Mouse (Mus musculus) intestine, embryonic 14.5 days (tissue): Measurements from ENCODE around the gene Cdh24. TPM values are rescaled to one million over a fixed set of nuclear protein-coding genes. Genes with fewer than 3 reads are reported as not detected.

Source experiments
- ATAC-seq: fragments of 200-750 bp; cut with Nextera tagmentation; replicated peaks from 2 replicates; pipeline ENCODE4 v1.8.0; 2017; ENCODE audit warnings: low read depth, moderate number of reproducible peaks, moderate TSS enrichment, moderate library complexity; ENCODE audit not compliant: low FRiP score, low TSS enrichment
- DNase-seq: peaks from one replicate; pipeline ENCODE4 v3.0.0-alpha.2; 2018; ENCODE audit warnings: low spot score
- H3K27ac ChIP-seq: fragments of 300-500 bp; sonication (generic); 2 replicates; pipeline ENCODE4 v1.5.1; 2014; ENCODE audit warnings: low read depth, mild to moderate bottlenecking, control low read depth
- H3K27me3 ChIP-seq: fragments of 300-500 bp; sonication (generic); replicated peaks from 2 replicates; pipeline ENCODE4 v1.6.1; 2014; ENCODE audit warnings: low read length, control low read depth; ENCODE audit not compliant: control insufficient read depth, insufficient read depth
- H3K36me3 ChIP-seq: fragments of 300-500 bp; sonication (generic); 2 replicates; pipeline ENCODE4 v1.6.1; 2014; ENCODE audit warnings: low read length, control low read depth; ENCODE audit not compliant: control insufficient read depth, insufficient read depth
- H3K4me1 ChIP-seq: fragments of 300-500 bp; sonication (generic); replicated peaks from 2 replicates; pipeline ENCODE4 v1.6.1; 2014; ENCODE audit warnings: low read length, control low read depth, mixed read lengths; ENCODE audit not compliant: control insufficient read depth, insufficient read depth
- H3K4me2 ChIP-seq: fragments of 300-500 bp; sonication (generic); 2 replicates; pipeline ENCODE4 v1.6.1; 2014; ENCODE audit warnings: low read length
- H3K4me3 ChIP-seq: fragments of 300-500 bp; sonication (generic); 2 replicates; pipeline ENCODE4 v1.5.1; 2014; ENCODE audit warnings: low read depth, low read length, control low read depth, mixed read lengths
- H3K9ac ChIP-seq: fragments of 300-500 bp; sonication (generic); 2 replicates; pipeline ENCODE4 v1.6.1; 2014; ENCODE audit warnings: mild to moderate bottlenecking, low read length
- H3K9me3 ChIP-seq: fragments of 300-500 bp; sonication (generic); 2 replicates; pipeline ENCODE4 v1.6.1; 2016; ENCODE audit warnings: low read length, control low read depth; ENCODE audit not compliant: control insufficient read depth
- WGBS: fragments of 180-500 bp; shearing (Covaris S2); extraction: QIAGEN DNeasy Blood & Tissue Kit; methylation state at CpG from one replicate; pipeline ENCODE4 v1.1.7; 2014; 5-methylcytosine and 5-hydroxymethylcytosine counted together
- polyA plus RNA-seq: library from polyadenylated mRNA; unstranded; fragments of >200 nt; fragmentation: Nextera tagmentation; extraction: Ambion mirVana; gene quantifications from 2 replicates; pipeline ENCODE4 v1.2.1, GENCODE M21; 2014

The Cdh24 gene
- polyA plus RNA-seq, 1 experiment from 2014 or later = 4.0 TPM

DNA sequence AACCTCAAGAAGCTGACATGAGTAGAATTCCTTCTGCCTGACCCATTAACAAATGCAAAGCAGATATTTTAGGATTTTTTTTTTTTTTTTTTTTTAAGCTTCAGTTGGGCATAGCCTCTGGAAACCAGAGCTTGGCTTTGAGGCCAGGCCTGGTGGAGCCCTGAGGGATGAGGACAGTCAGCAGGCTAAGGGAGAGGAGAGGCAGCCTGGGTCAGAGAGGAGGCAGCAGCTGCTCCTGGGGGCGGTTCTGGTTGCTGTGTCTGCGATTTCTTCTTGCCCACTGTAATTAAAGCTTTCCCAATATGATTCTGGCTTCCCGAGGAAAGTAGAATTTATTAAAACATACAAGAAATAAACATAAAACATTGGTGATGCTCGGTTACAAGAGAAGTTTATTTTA is 31.9 kb downstream of the Cdh24 start:
- WGBS = 55% methylated on average over 4 of the region's 4 CpGs
- Histone ChIP-seq H3K27me3 (no peaks in the 10 kb centered on the region), H3K4me3 (no peak overlapping the region), H3K4me2 (no peak overlapping the region), H3K36me3 (peaks cover 23% of the 10 kb centered on the region), H3K9ac (no peak overlapping the region), H3K4me1 (peaks cover 10% of the 10 kb centered on the region), H3K9me3 (no peaks in the 10 kb centered on the region), H3K27ac (no peak overlapping the region)
- DNase-seq = no peak
- ATAC-seq = no peak

DNA sequence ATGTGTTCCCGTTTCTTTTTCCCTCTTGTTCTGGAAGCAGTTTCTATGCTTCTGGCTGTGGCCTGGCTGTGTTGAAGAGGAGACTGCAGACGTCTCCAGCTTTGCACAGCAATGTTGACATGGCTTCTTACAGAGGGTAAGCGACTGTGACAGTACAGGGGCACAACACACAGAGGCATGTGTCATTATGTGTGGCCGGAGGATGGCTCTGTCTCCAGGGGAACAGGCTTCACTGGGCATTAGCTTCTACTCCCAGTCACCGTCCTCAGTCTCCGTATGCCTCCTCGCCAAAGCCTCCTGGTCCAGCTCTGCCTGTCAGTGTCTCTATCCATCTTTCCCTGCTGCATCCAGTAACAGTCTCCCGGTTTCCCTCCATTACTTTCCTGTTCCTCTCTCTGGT is 33.9 kb downstream of the Cdh24 start:
- ATAC-seq (no peak), DNase-seq (no peak)
- H3K4me3 ChIP-seq = no peak overlapping the region
- no peak overlapping the region for H3K27ac ChIP-seq
- no peak overlapping the region for H3K9ac ChIP-seq
- peaks cover 22% of the 10 kb centered on the region for H3K4me1 ChIP-seq
- H3K4me2 ChIP-seq = no peak overlapping the region
- H3K9me3 ChIP-seq = no peaks in the 10 kb centered on the region
- H3K27me3 ChIP-seq = no peaks in the 10 kb centered on the region
- 55% methylated on average over 8 of the region's 8 CpGs for WGBS
- peaks cover 10% of the 10 kb centered on the region for H3K36me3 ChIP-seq

DNA sequence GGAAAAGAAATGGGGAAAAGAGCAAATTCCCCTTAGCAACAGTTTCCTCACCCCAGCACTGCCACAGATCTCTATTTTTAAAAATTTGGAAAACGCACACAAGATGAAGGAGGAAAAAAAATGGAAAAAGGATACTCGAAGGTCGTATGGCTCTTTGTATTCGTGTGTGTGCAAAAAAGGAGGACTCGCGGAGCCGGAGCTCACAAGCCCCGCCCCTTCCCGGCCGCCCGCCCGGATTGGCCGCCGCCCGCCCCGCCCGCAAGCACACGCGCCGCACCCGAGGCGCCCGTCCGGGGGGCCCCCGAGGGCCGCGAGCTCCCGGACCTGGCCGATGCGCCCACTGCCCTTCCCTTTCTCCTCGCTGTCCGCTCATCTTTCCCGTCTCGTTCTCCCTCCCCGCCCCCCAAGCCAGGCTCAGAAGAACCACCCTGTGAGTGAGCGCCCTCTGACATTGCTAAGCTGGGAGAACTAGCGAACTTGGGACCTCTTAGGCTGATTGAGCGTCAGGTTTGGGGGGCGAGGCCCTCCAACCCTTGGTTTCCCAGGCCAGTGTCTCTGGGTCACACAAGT is 35.3 kb downstream of the Cdh24 start, which contains the start of gene 4931414P19Rik:
4931414P19Rik (minus strand) TSS at position 242 of the 570 bp plus-strand sequence.
- H3K4me2 ChIP-seq = peak within 1 kb of the TSS; percentile 59
- peak; percentile 87 for DNase-seq
- peak; percentile 28; the same call in 1 of the 2 replicates for ATAC-seq
- H3K27me3 ChIP-seq = no peaks in the 10 kb centered on the region
- H3K4me3 ChIP-seq = peak within 1 kb of the TSS; percentile 45
- H3K36me3 ChIP-seq = no peaks in the 10 kb centered on the region
- H3K9ac ChIP-seq = peak within 1 kb of the TSS; percentile 55
- peaks cover 22% of the 10 kb centered on the region for H3K4me1 ChIP-seq
- no peaks in the 10 kb centered on the region for H3K9me3 ChIP-seq
- under 1% methylated on average over 39 of the region's 39 CpGs for WGBS
- H3K27ac ChIP-seq = peak within 1 kb of the TSS; percentile 85

DNA sequence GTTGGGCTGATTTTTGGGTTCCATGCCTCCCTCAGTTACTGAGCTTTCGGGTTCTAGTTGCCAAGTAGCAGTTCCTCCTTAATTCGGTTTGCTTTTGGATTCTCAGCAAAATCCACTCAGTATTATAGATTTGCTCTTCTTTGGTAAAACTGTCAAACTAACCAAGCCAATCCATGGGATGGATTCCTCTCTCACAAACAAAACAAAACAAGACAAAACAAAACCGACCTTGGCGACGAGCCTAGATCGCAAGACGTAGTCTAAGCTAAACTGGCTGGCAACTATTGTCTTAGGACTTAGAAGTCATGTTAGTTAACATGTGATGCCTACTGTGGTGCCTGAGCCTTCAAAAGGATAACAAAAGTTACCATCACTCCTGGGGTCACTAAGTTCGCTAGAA is 37.5 kb downstream of the Cdh24 start:
- no peaks in the 10 kb centered on the region for H3K9me3 ChIP-seq
- peaks cover 22% of the 10 kb centered on the region for H3K4me1 ChIP-seq
- peak overlapping the region; percentile 96 for H3K27ac ChIP-seq
- peak overlapping the region; percentile 58 for H3K4me2 ChIP-seq
- H3K27me3 ChIP-seq = no peaks in the 10 kb centered on the region
- no peak for ATAC-seq
- no peaks in the 10 kb centered on the region for H3K36me3 ChIP-seq
- WGBS = 85% methylated on average over 8 of the region's 8 CpGs
- no peak for DNase-seq
- H3K9ac ChIP-seq = no peak overlapping the region
- H3K4me3 ChIP-seq = peak overlapping the region; percentile 74

DNA sequence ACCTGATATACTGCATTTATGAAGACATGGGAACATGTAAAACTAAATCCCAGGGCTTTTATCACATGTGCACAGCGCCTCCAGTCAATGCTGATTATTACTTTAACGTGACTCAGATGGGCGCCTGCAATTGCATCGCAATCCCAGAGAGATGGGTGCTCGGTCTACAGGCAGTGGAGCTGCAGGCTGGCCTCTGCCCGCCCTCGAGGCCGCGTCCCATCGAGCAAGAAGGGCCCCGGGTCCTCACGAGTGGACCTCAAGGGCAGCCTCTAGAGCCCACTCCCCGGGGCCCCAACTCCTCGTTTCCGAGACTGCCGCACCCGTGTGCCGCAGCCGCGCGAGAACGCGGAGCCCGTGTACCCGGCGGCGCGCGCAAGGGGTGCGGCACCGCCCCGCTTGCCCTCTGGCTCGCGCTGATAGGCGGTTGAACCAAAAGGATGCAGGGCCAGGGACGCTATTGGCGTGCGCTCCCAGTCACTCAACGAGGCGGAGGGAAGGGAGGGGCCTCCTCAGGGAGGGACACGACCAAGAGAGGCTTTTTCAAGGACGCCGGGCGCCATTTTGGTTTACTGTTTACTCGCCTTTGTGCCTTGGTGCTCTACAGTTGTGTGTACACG is 38.0 kb downstream of the Cdh24 start:
- no peaks in the 10 kb centered on the region for H3K27me3 ChIP-seq
- no peaks in the 10 kb centered on the region for H3K36me3 ChIP-seq
- H3K4me3 ChIP-seq = peak overlapping the region; percentile 74
- peak; percentile 99 for ATAC-seq
- peak overlapping the region; percentile 58 for H3K4me2 ChIP-seq
- no peaks in the 10 kb centered on the region for H3K9me3 ChIP-seq
- peak overlapping the region; percentile 85 for H3K9ac ChIP-seq
- peak overlapping the region; percentile 96 for H3K27ac ChIP-seq
- DNase-seq = peak; percentile 92
- H3K4me1 ChIP-seq = peaks cover 22% of the 10 kb centered on the region
- WGBS = under 1% methylated on average over 45 of the region's 46 CpGs

DNA sequence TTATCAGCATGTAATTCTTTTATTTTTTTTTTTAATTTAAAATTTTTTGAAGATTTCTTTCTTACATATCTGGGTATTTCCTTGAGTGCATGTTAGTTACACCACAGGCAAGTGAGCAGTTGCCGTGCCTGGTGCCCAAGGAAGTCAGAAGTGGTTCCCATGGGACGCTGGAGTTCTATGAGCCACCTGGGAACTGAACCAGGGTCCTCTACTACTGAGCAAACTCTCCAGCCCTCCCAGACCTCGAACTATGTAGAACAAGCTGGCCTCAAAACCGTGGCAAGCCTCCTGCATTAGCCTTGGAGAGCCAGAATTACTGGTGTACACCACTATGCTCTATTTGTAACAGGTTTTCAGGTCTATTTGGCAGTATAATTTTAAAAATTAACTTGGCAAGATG is 38.6 kb downstream of the Cdh24 start:
- Histone ChIP-seq H3K9me3 (no peaks in the 10 kb centered on the region), H3K36me3 (no peaks in the 10 kb centered on the region), H3K4me3 (peak overlapping the region; percentile 74), H3K27ac (peak overlapping the region; percentile 96), H3K9ac (peak overlapping the region; percentile 85), H3K4me2 (peak overlapping the region; percentile 58), H3K4me1 (peaks cover 22% of the 10 kb centered on the region), H3K27me3 (no peaks in the 10 kb centered on the region)
- 48% methylated on average over 4 of the region's 4 CpGs for WGBS
- DNase-seq = peak; percentile 60
- peak; percentile 10; the same call in 1 of the 2 replicates for ATAC-seq

DNA sequence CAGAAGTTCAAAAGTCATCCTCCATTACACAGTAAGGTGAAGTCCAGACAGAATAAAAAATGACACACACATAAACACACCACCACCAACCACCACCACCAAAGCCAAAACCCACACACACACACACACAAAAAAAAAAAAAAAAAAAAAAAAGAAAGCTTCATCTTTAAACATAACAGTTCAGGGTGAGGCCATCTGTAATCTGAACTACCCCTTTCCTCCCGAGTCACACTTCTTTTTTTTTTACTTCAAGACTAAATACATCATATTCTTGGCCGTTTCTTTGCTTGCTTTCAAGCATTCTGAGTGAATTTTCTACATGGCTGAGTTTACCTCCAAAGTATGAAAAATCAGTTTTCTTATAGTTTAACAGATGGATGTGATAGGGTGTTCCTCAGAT is 39.6 kb downstream of the Cdh24 start:
- no peak overlapping the region for H3K4me2 ChIP-seq
- DNase-seq (no peak), ATAC-seq (no peak)
- H3K4me1 ChIP-seq = peaks cover 22% of the 10 kb centered on the region
- H3K36me3 ChIP-seq = no peaks in the 10 kb centered on the region
- H3K27me3 ChIP-seq = no peaks in the 10 kb centered on the region
- WGBS = 52% methylated on average over 2 of the region's 2 CpGs
- H3K27ac ChIP-seq = no peak overlapping the region
- H3K9me3 ChIP-seq = no peaks in the 10 kb centered on the region
- H3K4me3 ChIP-seq = no peak overlapping the region
- H3K9ac ChIP-seq = no peak overlapping the region

DNA sequence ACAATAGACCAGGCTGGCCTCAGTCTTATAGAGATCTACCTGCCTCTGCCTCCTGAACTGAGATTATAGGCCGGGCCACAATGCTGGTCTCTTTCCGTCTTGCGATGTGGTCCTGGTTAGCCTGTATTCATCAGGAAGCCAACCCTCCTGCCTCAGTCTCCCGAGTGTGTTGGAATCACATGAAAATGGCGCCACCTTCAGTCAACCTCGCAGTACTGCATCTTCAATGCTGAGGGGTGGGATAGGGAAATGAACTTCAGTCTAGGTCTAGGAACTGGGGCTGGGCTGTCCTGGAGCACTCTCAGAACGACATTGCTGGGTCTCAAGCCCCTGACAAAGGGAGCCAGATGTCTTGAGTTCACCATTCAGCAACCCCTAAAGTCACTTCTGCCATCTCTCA is 44.1 kb downstream of the Cdh24 start:
- WGBS = 74% methylated on average over 7 of the region's 7 CpGs
- ATAC-seq (no peak), DNase-seq (no peak)
- Histone ChIP-seq H3K4me3 (no peak overlapping the region), H3K27me3 (no peaks in the 10 kb centered on the region), H3K9ac (no peak overlapping the region), H3K9me3 (no peaks in the 10 kb centered on the region), H3K4me2 (no peak overlapping the region), H3K36me3 (peaks cover 9% of the 10 kb centered on the region; the same call in 1 of the 2 replicates), H3K27ac (no peak overlapping the region), H3K4me1 (no peaks in the 10 kb centered on the region)
